Mouse (Mus musculus): ENCODE data around the gene Lhpp.

DNA sequence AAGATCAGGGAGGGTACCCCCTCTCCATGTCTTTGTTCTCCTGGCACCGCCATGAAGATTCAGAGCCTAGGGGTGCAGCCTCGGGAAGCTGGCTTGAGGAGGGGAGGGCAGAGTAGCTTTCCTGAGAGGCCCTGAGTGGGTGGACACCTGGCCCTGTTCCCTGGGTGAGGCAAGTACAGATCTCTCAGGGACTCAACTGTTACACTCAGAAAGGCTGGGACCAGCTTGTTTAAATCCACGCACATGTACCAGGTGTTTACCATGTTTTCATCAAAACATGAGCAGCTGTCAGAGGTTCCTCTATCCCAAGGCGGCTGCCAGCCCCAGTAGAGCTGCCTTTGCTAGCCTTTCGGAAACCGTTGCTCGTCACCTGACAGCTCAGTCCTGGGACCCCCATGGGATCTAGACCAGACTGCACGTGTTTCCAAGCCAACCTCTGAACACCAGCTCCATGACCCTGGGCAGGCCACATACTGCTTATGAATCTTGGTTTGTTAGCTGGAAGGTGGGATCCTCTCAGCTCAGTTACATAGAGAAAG is 86.9 kb downstream of the Lhpp start:
- TF ChIP-seq CTCF (IDR thresholded peaks at IDR 0.05; ENCODE audit: extremely low read depth, insufficient read length, insufficient replicate concordance, low read depth, low read length) (no peak), POLR2A (IDR thresholded peaks at IDR 0.05; ENCODE audit: low read depth, low read length) (no peak)

Data from small intestine, adult 2 months (tissue).